Mouse (Mus musculus) liver, embryonic 14.5 days (tissue): ENCODE results near the gene Slc44a2. TPM values are rescaled to one million over a fixed set of nuclear protein-coding genes. Genes with fewer than 3 reads are reported as not detected.

Experiments used
- ATAC-seq: fragments of 200-750 bp; cut with Nextera tagmentation; 2 replicates; pipeline ENCODE4 v1.8.0; 2017; ENCODE audit warnings: moderate number of reproducible peaks, mild to moderate bottlenecking, moderate library complexity; ENCODE audit not compliant: insufficient read depth
- DNase-seq, 3 experiments: peaks; one replicate each; pipeline ENCODE4 v3.0.0-alpha.2; 2012 to 2013; ENCODE audit warnings: low read depth in 3 of 3, low spot score in 3 of 3
- H3K27ac ChIP-seq: fragments of 300-500 bp; sonication (generic); 2 replicates; pipeline ENCODE4 v1.5.1; 2014; ENCODE audit warnings: moderate library complexity, mild to moderate bottlenecking, control low read depth, inconsistent platforms
- H3K27me3 ChIP-seq: fragments of 300-500 bp; sonication (generic); 2 replicates; pipeline ENCODE4 v1.6.1; 2014; ENCODE audit warnings: mild to moderate bottlenecking, low read length, moderate library complexity; ENCODE audit not compliant: control insufficient read depth, insufficient read depth
- H3K36me3 ChIP-seq: fragments of 300-500 bp; sonication (generic); replicated peaks from 2 replicates; pipeline ENCODE4 v1.6.1; 2014; ENCODE audit warnings: low read depth; ENCODE audit not compliant: control insufficient read depth, insufficient read depth
- H3K4me1 ChIP-seq, 2 experiments: fragments of 200-500 bp in 1 of 2; fragments of 300-500 bp in 1 of 2; sonication (generic) in 1 of 2; replicated peaks; 2 replicates each; pipeline ENCODE4 v1.6.1; 2012 to 2014; ENCODE audit warnings: antibody characterized with exemption in 1 of 2, inconsistent platforms in 1 of 2, low read length in 1 of 2; ENCODE audit not compliant: control insufficient read depth in 2 of 2, insufficient read depth in 2 of 2
- H3K4me2 ChIP-seq: fragments of 300-500 bp; sonication (generic); 2 replicates; pipeline ENCODE4 v1.6.1; 2014; ENCODE audit warnings: low read depth, mild to moderate bottlenecking, control low read depth, moderate library complexity
- H3K4me3 ChIP-seq, 2 experiments: fragments of 200-500 bp in 1 of 2; fragments of 300-500 bp in 1 of 2; sonication (generic) in 1 of 2; 2 replicates each; pipeline ENCODE4 v1.5.1; 2012 to 2014; ENCODE audit warnings: low read depth in 2 of 2, low read length in 2 of 2, mild to moderate bottlenecking in 2 of 2, control low read depth in 1 of 2, inconsistent platforms in 1 of 2, moderate library complexity in 1 of 2; ENCODE audit not compliant: insufficient read depth in 1 of 2
- H3K9ac ChIP-seq: fragments of 300-500 bp; sonication (generic); replicated peaks from 2 replicates; pipeline ENCODE4 v1.6.1; 2014; ENCODE audit warnings: mild to moderate bottlenecking, control low read depth, moderate library complexity
- H3K9me3 ChIP-seq: fragments of 300-500 bp; sonication (generic); 2 replicates; pipeline ENCODE4 v1.6.1; 2016; ENCODE audit warnings: low read length, mixed read lengths; ENCODE audit not compliant: control insufficient read depth
- CTCF ChIP-seq: IDR thresholded peaks from 2 replicates; pipeline ENCODE4 v1.5.1; 2016; ENCODE audit warnings: antibody characterized with exemption, low read depth, control low read depth
- EP300 ChIP-seq: IDR thresholded peaks from 2 replicates; pipeline ENCODE4 v1.6.1; 2016; ENCODE audit warnings: antibody characterized with exemption, low read depth
- WGBS: fragments of 180-500 bp; shearing (Covaris S2); extraction: QIAGEN DNeasy Blood & Tissue Kit; methylation state at CpG from one replicate; pipeline ENCODE4 v1.1.7; 2014; ENCODE audit not compliant: insufficient replicate concordance; 5-methylcytosine and 5-hydroxymethylcytosine counted together
- polyA plus RNA-seq, 2 experiments: library from polyadenylated mRNA; depleted of rRNA in 1 of 2; stranded (reverse) in 1 of 2; unstranded in 1 of 2; fragments of >200 nt; fragmentation: Nextera tagmentation in 1 of 2; extraction: Ambion mirVana in 1 of 2; gene quantifications; 2 replicates each; pipeline versions ENCODE4 v1.2.1 to v1.2.3; 2012 to 2014

The Slc44a2 gene
- polyA plus RNA-seq, 2 experiments, result 10.0 to 11.6 TPM

DNA sequence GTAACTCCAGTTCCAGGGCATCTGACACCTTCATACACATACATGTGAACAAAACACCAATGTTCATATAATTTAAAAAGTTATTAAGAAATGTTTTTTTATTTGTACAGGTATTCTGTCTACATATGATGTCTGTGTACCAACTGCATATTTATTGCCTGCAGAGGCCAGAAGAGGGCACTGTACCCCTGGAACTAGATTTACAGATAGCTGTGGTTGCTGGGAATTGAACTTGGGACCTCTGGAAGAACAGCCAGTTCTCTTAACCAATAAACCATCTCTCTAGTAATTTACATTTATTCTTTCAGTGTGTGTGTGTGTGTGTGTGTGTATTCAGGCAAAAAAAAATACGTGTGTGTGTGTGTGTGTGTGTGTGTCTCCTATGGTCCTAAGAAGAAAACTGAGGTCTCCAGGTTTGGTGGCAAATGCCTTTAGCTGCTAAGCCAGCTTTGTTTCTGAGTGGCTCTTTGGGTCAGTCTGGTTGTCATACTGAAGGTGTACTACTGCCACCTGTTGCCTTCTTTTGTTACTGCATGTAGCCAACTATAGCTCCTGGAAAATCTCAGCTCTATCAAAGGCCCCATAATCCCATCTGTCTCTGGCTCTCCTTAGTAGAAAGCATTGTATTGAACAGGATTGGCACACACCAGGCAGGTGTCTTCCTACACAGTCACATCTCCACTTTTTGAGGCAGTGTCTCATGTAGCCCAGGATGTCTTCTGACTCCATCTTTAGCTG lies 36.7 kb downstream of the Slc44a2 start:
- Histone ChIP-seq H3K27me3 (no peaks in the 10 kb centered on the region), H3K4me1 (0 out of 4 replicates have a peak, but pooled peaks cover 0 to 5% of the 10 kb centered on the region in 2 experiments), H3K27ac (no peak overlapping the region), H3K9me3 (no peaks in the 10 kb centered on the region), H3K4me3 (no peak overlapping the region), H3K9ac (no peak overlapping the region), H3K36me3 (no peaks in the 10 kb centered on the region), H3K4me2 (no peak overlapping the region)
- no peak for TF ChIP-seq EP300
- peak; percentile 83 for TF ChIP-seq CTCF
- no peak for ATAC-seq
- WGBS, result 0% methylated on average over 1 of the region's 1 CpGs
- peak; percentile 53 to 60 (median 55) for DNase-seq

DNA sequence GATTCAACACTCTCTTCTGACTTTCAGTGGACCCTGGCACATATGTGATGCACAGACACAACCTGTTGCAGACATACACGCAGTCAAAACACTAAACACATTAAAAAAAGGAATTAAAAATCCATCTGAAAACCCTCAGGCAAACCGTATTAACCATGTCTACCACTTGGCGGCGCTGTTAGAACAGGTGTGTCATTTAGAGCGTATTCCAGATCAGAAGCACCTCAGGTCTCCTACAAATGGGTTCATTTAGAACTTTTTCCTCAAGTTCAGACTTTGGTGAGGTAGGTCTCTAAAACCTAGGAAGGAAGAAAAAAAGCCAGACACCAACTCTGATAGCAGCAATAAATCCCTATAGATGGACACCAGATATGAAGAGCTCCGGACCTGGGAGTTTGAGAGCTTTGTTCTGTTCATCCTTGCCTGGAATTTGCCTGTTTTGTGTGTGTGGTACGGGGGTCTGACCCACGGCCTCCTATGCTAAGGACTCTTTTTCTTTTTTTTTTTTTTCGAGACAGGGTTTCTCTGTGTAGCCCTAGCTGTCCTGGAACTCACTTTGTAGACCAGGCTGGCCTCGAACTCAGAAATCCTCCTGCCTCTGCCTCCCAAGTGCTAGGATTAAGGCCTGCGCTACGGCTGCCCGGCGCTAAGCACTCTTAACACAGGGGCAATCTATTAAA lies 46.2 kb downstream of the Slc44a2 start:
- 21% methylated on average over 14 of the region's 14 CpGs for WGBS
- peak; percentile 59 to 73 (median 67) for DNase-seq

DNA sequence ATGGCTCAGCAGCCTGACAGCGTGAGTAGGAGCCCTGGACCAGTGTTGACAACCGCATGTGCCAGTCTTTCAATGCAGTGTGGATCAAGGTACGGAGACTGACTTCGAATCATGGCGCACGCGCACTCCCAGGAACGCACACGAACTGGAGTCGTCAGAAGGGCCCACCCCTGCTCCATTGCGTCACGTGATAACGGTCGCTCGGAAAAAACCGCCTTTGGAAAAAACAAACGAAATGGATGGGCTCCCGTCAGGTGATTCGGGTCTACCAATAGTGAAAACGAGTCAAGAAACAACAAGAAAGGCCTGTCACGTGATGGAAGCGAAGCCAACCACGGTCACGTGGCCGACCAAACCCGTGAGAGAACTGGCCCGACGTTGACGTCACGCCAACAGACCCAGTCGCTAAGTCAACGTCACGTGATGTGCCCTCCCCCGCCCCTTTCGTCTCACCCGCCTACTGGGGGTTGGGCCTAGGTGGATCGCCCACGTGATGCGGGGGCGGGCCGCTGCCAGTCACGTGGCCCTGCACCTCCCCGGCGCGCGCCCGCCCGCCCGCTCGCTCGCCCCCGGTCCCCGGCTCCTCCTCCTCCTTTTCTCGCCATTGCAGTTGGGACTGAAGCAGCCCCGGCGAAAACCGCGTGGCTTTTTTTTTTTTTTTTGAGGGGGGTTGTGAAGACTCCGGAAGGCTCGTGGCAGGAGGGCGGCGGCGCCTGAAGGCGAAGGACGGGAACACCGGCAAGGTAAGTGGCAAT lies 47.0 kb downstream of the Slc44a2 start, which contains the start of gene Ilf3:
Gene Ilf3, plus strand, starts transcription at position 515 of the 755 bp plus-strand sequence.
- ATAC-seq (peak; percentile 88), DNase-seq (peak; percentile 100)
- no peaks in the 10 kb centered on the region for H3K36me3 ChIP-seq
- H3K27me3 ChIP-seq, result 0 out of 2 replicates have a peak, but pooled peaks cover 4% of the 10 kb centered on the region
- H3K4me2 ChIP-seq, result peak within 1 kb of the TSS; percentile 94
- TF ChIP-seq EP300, result peak; percentile 62
- no peak for TF ChIP-seq CTCF
- peaks cover 7 to 8% of the 10 kb centered on the region in 2 experiments for H3K4me1 ChIP-seq
- under 1% methylated on average over 65 of the region's 66 CpGs for WGBS
- peak within 1 kb of the TSS; percentile 74 for H3K9ac ChIP-seq
- peak within 1 kb of the TSS; percentile 90 for H3K27ac ChIP-seq
- peak within 1 kb of the TSS; percentile 72 to 88 for H3K4me3 ChIP-seq
- no peaks in the 10 kb centered on the region for H3K9me3 ChIP-seq

More for the DNA sequence above, 46.2 kb downstream of the Slc44a2 start:
- Histone ChIP-seq H3K9ac (peak overlapping the region; percentile 67), H3K4me3 (peak overlapping the region in 1 of 2 experiments; percentile 72; a peak in 2 of 4 replicates), H3K9me3 (no peaks in the 10 kb centered on the region), H3K27ac (peak overlapping the region; percentile 90), H3K4me1 (peaks cover 7 to 8% of the 10 kb centered on the region in 2 experiments), H3K27me3 (0 out of 2 replicates have a peak, but pooled peaks cover 4% of the 10 kb centered on the region), H3K4me2 (peak overlapping the region; percentile 91), H3K36me3 (no peaks in the 10 kb centered on the region)
- ATAC-seq, result peak; percentile 14; the same call in 1 of the 2 replicates
- peak; percentile 80 for TF ChIP-seq CTCF
- no peak for TF ChIP-seq EP300

DNA sequence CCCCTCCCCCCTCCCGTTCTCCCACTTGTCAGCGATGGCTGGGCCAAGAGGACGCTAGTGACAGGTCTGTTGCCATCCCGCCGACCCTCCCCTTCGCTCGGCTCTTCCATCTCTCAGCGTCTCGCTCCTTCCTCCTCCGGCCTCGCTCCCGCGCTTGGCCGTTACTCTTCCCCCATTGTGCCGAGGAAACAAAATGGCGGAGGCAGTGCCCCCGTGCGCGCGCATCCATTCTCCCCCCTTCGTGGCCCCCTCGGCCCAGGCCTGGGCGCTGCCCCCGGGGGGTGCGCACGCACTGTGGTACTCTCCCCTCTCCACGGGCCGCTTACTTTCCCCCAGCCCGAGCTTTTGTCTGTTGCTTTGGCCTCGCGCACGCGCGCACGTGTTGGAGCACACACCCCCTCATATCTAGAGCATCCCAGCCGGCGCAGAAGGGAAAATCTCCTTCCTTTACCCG lies 47.7 kb downstream of the Slc44a2 start:
- ATAC-seq (peak; percentile 29), DNase-seq (peak; percentile 45 to 56 (median 46))
- Histone ChIP-seq H3K9me3 (no peaks in the 10 kb centered on the region), H3K4me1 (peaks cover 7 to 8% of the 10 kb centered on the region in 2 experiments), H3K27ac (peak overlapping the region; percentile 5), H3K27me3 (no peaks in the 10 kb centered on the region), H3K4me3 (peak overlapping the region; percentile 72 to 88), H3K9ac (peak overlapping the region; percentile 74), H3K36me3 (no peaks in the 10 kb centered on the region), H3K4me2 (peak overlapping the region; percentile 94)
- TF ChIP-seq CTCF (no peak), EP300 (no peak)
- WGBS, result under 1% methylated on average over 38 of the region's 38 CpGs
